Mouse (Mus musculus): ENCODE data around the gene Ehd4.

The Ehd4 gene

DNA sequence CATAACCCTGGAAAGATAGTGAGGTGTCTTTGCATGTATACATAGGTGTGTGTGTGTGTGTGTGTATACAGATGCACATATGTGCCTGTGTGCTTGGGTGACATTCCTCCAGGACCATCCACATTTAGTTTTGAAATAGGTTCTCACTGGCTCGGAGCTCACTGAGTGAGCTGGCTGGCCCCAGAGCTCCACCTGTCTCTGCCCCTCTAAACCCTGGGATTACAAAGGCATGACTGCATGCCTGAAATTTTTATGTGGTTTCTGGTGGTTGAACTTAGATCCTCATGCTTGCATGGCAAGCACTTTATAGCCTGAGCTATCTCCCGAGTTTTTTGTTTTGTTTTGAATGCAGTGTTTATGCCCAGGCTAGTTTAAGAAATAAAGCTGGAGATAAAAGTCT, 7.9 kb downstream of the Ehd4 start:
- in situ Hi-C loops (cut with MboI, MseI), result no loop called here

DNA sequence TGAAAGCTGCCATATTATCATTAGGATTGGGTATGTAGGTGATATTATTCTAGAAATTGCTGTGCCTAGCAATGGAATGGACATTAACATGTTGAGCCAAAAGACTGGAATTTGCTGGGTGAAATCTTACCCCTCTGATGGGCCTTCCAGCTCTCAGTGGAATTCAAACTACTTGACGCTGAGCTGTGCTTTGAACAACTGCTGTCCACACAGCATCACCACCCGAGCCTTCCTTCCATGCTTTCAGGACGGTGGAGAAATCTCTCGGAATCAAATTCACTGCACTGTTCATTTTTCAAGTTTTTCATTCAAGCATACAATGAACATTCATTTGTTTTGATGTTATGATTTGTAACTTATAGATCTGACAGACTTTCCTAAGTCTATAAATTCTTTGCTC, 10.0 kb downstream of the Ehd4 start:
- in situ Hi-C loops (cut with MboI, MseI), result no loop called here

DNA sequence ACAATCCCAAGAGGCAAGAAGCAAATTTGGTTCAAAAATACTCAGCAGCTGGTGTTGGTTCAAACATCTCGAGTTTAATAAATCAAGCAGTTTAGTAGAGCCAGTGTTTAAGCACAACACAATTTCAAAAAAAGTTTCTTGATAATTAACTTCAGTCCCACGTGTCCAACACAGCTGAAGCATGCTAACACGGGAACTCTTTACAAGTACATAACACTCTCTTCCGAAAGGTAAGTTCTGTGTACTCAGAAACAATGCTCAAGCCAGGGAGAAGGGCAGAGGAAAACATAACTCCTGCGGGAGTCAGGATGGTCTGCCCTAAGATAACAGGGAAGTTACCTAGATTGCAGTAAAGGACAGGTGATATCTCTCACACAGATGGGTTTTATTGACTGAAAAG, 12.1 kb downstream of the Ehd4 start:
- in situ Hi-C loops (cut with MboI, MseI), result no loop called here

DNA sequence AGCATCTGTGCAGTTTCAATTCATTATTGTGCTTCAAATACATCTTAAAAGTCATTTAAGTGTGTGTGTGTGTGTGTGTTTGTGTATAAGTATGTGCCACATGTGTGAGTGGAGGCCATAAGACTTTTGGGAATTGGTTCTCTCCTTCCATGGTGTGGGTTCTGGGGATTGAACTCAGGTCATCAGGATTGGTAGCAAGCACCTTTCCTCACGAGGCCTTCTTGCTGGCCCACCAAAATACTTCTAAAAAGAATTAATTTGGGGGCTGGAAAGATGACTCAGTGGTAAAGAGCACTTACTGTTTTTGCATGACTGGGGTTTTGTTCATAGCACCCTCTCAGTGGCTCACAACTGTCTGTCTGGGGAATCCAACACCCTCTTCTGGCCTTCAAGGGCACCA, 12.7 kb downstream of the Ehd4 start:
- in situ Hi-C loops (cut with MboI, MseI), result no loop called here

DNA sequence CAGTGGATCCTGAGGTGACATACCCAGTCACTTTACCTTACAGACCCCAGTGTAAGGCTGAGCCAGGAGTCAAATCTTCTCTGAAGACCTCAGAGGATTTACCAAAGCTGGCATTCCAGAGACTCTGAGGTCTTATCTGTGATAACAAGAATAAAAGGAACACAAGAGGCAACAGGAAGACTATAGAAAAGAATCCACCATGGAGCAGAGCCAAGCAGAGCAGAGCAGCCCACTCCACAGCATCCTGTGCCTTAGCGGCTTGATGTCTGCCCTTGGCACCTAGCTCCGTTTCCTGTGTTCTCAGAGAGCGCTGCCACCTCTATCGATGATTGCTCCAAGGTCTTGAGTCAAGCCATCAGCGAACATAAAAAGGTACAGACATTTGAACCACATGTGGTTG, 14.1 kb downstream of the Ehd4 start:
- in situ Hi-C loops (cut with MboI, MseI), result no loop called here

DNA sequence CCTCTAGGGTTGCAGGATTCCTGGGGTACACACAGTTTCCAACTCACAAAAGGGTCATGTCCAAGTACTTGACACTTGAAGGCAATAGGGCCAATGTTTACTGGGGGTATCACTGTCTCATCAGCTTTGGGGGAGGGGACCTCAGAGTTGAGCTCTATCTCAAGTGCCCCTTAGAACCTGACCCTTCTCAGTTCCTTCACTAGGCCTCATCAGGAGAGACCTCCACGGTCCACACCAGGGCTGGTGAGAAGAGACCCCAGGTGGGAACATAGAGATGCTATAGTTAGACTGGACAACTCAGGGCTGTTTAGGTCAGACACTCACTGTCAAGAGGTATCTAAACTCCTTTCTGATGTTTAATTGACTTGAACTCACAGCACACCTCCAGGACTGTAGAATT, 15.3 kb downstream of the Ehd4 start:
- in situ Hi-C loops (cut with MboI, MseI), result no loop called here

DNA sequence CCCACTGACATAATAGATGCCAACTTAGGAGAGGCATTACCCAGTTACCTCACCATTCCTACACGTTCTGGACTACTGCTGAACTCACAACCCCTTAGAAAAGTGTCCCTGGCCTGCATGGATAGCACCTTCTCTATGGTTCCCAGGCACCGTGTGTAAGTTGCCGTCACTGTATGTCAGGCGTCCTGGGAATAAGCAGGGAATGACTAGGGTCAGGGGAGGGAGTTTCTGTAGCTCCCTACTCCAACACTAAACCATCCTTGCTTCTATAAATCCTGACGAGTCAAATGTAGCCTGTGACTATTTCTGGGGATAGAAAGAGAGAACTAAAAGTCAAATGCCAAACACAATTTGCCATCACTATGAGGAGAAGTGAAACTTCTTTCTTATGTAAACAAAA, 17.1 kb downstream of the Ehd4 start:
- in situ Hi-C loops (cut with MboI, MseI), result no loop called here

DNA sequence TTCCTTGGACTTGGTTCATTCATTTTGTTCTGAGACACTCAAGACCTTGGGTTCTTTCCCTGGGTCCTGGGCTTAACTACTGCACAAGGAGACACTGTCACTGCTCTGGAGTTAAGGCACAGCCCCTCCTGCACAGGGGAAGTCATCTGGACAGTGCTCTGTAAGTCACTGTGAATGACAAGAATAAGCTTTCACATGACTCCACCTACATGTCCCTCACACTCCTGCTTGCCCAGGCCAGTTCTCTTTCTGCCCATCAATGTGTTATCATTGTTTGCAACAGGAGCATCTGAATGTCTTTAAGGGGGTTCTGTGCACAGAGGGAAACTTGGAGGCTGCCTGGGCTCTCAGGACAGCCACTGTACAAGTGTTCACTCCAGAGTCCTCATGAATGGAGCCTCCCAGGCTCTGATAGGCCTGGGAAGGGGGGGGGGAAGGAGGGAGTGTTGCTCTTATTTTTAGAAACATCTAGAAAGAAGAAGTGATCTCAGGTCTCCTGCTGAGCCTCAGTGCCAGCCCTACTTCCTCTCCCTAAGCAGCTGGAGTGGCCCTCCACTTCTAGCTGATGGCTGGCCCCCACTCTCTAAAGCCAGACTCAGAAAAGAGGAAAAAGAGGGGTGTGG, 19.8 kb downstream of the Ehd4 start:
- in situ Hi-C loops (cut with MboI, MseI), result no loop called here

DNA sequence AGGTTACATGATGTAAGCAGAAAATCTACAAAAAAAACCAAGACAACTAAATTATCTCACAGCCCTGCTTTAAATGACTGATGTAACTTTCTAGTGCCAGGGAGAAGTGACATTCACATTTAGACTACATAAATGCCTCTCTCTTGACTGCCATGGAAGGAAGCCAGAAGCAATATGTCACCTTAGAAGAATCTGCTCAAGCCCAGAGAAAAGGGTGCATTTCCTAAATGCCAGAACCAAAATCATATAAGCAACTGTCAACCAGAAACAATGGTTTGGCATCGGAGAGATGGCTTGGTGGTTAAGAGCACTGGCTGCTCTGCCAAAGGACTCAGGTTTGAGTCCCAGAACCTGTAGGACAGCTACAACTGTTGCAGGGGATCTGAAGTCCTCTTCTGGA, 22.5 kb downstream of the Ehd4 start:
- in situ Hi-C loops (cut with MboI, MseI), result no loop called here

DNA sequence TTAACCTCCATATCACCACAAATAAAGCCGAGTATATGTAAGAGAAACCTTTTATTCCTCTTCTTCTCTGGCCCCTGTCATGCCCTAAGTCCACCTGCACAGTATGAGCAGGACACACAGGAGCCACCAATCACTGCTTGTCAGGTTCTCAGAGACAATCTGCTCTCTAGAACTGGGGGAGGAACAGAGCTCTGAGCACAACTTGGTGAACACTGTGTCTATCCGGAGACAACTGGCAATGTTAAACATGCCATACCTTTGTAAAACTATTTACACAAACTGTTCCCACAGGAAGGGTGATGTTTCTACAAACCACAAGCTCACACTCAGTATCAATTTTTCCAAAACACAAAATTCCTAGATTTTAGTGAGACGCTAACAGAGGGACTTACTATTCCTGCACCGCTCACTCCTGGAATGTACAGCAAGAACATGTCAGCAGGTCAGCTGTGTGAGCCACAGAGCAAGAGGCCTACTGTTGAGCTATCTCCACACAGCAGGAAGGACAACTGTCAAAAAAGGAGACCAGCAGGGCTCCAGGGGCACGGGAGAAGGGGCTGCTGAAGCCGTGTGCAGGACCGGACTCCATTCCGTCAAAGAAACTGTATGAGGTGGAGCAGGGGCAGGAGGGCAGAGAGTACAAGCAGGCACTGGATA, 25.0 kb downstream of the Ehd4 start:
- in situ Hi-C loops (cut with MboI, MseI), result no loop called here

DNA sequence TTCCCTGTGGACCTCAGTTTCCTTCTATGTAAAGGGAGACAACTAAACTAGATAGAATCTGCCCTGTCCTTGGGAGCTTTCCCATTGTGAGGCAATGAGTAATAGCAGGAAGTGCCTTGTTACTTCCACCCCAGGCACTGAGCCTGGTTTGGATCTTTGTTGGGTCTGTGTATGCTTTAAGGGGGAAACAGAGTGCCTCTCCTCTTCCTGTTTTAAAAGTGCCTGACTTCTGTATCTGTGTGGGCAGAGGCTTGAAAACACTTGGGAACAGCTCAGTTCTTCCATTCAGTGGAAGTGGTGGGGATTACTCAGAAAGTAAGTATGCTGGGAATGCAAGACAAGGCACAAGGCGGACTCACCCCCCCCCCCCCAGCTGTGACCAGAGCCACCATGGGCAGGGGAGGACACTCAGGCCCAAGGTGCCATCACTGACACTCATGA, 25.8 kb downstream of the Ehd4 start:
- in situ Hi-C loops (cut with MboI, MseI), result no loop called here

DNA sequence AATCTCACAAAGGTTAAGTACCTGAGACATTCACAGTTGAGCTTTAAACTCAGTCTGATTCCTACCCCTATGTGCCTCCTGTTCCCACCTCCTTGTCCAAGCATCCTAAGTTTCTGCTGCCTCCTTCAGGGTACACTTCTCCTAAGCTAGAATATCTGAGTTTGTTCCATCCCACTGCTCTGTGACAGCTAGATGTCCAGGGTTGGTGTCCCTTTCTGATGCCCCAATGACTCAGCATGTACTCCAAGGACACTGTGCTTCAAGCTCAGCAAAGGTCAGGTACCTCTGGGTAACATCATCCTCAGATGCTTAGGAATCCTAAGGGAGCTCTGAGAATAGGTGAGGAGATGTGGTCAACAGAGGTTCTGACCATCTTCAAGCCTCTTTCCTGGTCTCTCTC, 26.4 kb downstream of the Ehd4 start:
- in situ Hi-C loops (cut with MboI, MseI), result no loop called here

DNA sequence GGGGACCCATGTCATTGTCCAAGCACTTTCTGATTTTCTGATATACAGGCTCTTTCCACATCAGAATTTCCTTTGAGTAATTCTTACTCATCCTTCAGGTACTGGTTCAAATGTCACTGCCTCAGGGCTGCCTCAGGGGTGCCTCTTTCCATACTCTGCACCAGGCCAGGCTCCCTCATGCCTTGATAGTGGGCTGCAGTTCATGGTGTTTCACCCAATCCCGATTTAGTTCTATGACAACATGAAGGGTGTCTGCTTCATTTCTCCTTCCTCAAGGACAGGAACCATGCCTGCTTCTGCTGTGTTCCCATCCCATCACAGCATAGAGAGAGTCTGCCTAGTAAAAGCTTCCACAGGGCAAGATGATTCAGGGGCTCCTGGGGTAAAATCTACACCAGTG, 27.5 kb downstream of the Ehd4 start:
- in situ Hi-C loops (cut with MboI, MseI), result no loop called here

DNA sequence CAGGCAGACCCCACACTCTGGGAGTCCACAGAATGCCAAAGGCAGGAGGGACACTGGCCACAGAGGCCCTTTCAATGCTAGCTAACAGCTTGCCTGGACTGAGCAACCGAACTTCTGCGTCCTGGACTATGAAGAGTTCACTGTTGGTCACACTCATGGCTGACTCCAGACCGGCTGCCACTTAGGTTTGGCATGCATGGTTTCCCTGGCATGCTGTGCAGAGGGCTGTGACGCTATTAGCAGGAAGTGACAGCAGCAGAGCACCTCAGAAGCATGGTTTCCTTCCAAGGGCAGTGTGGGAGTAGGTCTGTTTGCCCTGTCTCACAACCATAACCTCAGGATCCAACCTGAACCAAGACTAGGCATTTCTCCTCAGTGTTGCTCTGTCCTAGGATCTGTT, 28.0 kb downstream of the Ehd4 start:
- in situ Hi-C loops (cut with MboI, MseI), result no loop called here

DNA sequence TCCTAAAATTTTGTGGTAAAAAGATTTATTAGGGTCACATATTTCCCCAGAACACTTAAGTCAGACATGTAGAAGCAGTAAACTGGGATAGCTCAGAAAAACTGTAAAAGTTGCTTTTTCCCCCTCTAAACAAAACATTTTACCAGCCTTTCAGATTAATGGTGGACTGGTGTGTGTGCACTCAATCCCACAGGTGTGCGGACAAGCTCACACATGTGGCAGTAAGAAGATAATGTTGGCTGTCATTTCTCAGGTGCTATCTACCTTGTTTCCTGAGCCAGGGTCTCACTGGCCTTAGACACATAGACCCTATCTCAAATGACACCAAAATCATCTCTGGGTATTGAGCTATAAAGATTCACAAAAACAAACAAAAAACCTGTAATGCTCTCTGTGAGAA, 28.9 kb downstream of the Ehd4 start:
- in situ Hi-C loops (cut with MboI, MseI), result no loop called here

DNA sequence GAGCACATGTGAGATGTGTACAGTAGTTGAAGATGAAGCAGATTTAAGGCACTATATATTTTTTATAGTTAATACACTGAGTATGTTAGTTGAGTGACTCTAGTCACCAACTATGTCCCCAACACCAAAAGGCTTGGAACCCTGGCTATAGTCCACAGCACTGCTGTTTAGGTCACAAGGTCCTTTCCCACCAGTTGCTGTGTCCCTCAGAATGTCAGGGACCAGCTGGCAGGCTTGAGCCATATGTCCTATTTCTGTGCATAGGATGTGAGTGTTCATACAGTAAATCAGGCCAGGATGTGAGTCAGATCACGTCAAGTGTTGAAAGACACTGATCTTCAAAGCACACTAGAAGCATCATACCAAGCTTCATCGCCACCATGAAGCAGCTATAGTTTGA, 29.5 kb downstream of the Ehd4 start:
- in situ Hi-C loops (cut with MboI, MseI), result no loop called here

DNA sequence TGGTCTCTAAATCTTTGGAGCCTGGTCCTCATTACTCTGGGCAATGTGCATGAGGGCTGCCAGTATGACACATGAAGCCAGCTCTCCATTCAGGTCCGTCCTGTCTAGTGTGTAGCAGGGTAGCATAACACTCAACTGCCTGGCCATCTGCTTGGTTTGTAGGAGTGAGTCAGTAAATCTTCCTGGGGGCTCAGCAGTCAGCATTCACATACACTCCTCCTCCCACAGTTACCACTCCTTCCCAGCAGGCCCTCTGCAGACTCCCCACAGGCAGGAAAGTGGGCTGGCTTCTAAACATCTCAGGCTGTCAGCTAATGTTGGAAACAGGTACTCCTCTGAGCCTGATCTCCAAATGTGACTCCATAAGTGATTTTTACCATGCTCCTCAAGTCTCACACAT, 30.3 kb downstream of the Ehd4 start:
- in situ Hi-C loops (cut with MboI, MseI), result no loop called here

DNA sequence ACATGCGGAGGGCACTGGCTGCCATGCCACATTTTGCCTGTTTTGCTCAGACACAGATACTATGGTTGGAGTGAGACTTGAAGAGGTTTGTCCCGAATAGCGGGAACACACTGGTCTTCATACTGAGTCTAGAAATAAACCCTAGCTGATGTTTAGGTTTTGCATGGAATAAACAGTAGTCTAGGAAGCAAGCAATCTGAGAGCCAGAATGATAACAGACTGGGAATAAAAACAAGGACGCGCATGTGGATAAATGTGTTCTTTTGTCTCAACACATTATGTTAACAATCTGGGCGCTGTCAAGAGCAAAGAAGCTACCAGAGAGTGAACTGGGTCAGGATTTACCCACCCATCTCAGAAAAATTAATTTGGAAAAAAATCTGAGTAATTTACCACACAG, 31.4 kb downstream of the Ehd4 start:
- in situ Hi-C loops (cut with MboI, MseI), result no loop called here

DNA sequence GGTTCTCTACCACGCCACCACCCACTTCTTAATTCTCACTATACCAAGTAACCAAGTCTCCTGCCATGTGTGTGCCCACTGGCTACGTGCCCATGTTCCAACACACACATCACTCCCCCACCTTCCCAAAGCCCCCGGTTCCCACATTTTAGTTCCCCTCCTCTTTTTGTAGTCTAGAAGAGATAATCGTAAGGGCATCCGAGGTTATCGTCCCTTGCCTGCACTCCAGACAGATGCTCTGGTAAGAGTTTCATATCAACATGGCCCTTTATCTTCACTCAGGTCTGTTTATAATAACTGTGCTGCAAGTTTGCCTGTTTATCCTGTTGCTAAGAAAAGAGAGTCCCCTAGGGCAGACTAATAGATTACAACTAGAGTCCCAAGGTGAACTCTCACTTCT, 37.1 kb downstream of the Ehd4 start:
- in situ Hi-C loops (cut with MboI, MseI), result no loop called here

DNA sequence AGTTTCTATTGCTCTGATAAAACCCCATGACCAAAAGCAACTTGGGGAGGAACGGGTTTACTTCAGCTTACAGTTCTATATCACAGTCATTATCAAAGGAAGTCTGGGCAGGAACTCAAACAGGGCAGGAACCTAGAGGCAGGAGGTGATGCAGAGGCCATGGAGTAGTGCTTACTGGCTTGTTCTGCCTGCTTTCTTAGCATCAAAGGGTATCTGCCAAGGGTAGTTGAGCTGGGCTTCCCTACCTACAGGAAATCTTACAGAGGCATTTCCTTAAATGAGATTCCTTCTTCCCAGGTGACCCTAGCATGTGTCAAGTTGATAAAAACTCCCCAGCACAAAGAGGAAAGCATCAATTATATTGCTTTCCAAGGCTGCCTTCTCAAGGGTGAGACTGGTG, 38.0 kb downstream of the Ehd4 start:
- in situ Hi-C loops (cut with MboI, MseI), result no loop called here

DNA sequence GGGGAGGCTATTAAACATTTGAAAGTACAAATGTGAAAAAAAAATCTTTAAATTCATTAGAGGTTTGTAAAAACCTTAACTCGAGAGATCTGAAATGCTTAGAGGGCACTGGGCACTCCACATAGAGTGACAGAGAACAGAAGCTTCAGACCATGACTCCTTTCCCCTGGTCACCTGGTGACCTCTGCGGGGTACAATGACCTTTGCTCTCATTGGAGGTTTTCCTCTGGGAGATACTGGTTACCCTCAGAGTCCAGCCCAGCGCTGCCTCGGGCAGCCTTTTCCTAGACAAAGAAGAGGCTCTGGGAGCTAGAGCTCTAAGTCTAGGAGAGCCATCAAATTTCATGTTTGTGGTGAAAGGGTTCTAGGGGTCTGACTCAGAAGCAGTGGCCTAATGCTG, 39.4 kb downstream of the Ehd4 start:
- in situ Hi-C loops (cut with MboI, MseI), result no loop called here

DNA sequence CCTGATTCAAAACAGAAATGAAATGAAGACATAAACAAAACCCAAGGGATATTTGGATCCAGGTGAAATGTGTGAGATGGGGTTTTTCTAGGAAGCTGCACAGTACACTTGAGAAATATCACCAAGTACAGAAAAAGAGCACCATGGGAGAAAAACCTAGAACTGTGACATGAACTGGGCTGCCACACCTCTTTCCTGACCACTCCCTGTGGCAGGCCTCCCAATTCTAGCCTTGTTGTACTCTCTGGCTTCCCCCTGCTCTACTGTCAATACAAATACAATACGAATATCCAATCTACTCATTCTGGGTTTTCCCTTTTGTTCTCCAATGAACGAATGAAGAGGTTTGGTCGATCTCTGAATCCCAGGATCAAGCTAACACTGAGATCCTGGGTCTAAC, 40.4 kb downstream of the Ehd4 start:
- in situ Hi-C loops (cut with MboI, MseI), result no loop called here

DNA sequence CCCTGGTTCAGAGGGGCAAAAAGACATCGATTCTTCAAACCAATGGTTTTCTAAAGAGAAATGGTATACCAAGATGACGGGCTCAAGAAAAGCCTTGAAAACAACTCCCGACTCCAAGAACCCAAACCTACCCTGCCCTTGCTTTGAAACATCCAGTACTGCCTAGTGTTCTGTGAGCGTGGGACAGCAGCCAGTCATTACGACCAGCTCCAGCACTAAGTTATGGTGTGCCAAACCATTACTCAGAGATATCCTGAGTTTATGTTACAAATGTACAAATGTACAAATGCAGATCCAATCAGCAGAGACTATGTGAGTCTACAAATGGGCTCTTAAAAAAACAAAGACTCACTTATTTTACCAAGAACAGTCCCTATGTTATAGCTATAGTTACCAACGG, 40.9 kb downstream of the Ehd4 start:
- in situ Hi-C loops (cut with MboI, MseI), result no loop called here

DNA sequence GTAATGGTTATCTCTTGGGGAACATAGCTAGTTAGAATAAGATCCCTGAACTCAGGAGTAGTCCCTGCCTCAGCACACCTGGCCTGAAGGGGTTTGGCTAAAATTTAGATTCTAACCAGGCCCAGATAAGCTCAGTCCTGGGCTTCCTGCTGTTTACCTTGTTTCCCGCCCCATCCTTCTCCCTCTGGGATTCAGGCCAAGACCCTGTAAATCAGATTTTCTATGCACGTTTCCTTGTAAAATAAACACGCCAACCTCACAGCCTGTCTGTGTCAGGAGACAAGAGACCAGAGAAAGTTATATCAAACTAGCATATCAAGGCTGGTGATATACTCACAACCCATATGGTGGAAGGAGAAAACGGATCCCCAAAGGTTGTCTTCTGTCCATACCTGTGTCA, 42.8 kb downstream of the Ehd4 start:
- in situ Hi-C loops (cut with MboI, MseI), result no loop called here
